In genomic region chr3:90514691-90515090, GRCm38 (mm10) we compare ENCODE assay signal across 8 mouse cellular contexts. TPM values are rescaled to one million over a fixed set of nuclear protein-coding genes. Genes with fewer than 3 reads are reported as not detected.
DNase-seq lines count a peak whose midpoint lies in the region; ATAC-seq and TF ChIP-seq lines count a peak whose summit lies in the region.

No protein-coding gene starts in this region.

- peak; percentile 85 for DNase-seq in adrenal gland, postnatal 10 days
- peak; percentile 78 to 79 for DNase-seq in heart, postnatal 36 days
- peak; percentile 76 for DNase-seq in limb, embryonic 10.5 days (ENCODE audit: low spot score)
- DNase-seq in midbrain, embryonic 10.5 days (ENCODE audit: low spot score): peak; percentile 73
- peak; percentile 60 to 83 for DNase-seq in spleen, postnatal 4 days (ENCODE audit: low spot score in 2 of 2)
- no peak for DNase-seq in cerebellum, adult 11 months

- intact Hi-C loops in heart, postnatal 36 days (cut with DNase I): no loop called here

- no peak overlapping the region for H3K9ac ChIP-seq in ES-Bruce4 (ENCODE audit: low read depth, poor library complexity, severe bottlenecking)
- peak overlapping the region; percentile 47 for H3K9ac ChIP-seq in forebrain, embryonic 12.5 days

- no peak overlapping the region for H3K27ac ChIP-seq in ES-Bruce4 (ENCODE audit: insufficient read depth, low read length)
- H3K27ac ChIP-seq in forebrain, embryonic 12.5 days: no peak overlapping the region
- H3K27ac ChIP-seq in limb, embryonic 10.5 days: peak overlapping the region; percentile 53; the same call in 1 of the 2 replicates
- peak overlapping the region; percentile 49; the same call in 1 of the 2 replicates for H3K27ac ChIP-seq in midbrain, embryonic 10.5 days (replicated peaks)

- TF ChIP-seq CTCF in ES-Bruce4 (IDR thresholded peaks at IDR 0.05; ENCODE audit: low read depth, low read length): no peak

- H3K4me1 ChIP-seq in ES-Bruce4 (ENCODE audit: control insufficient read depth, insufficient read depth, low read length): peaks cover 5% of the 10 kb centered on the region
- peaks cover 16% of the 10 kb centered on the region for H3K4me1 ChIP-seq in forebrain, embryonic 12.5 days
- peaks cover 22% of the 10 kb centered on the region for H3K4me1 ChIP-seq in limb, embryonic 10.5 days
- H3K4me1 ChIP-seq in midbrain, embryonic 10.5 days: peaks cover 24% of the 10 kb centered on the region

- WGBS in forebrain, embryonic 12.5 days: under 1% methylated on average over 10 of the region's 10 CpGs
- WGBS in limb, embryonic 10.5 days: under 1% methylated on average over 10 of the region's 10 CpGs
- WGBS in midbrain, embryonic 10.5 days: under 1% methylated on average over 10 of the region's 10 CpGs

- no peaks in the 10 kb centered on the region for H3K36me3 ChIP-seq in ES-Bruce4 (ENCODE audit: control insufficient read depth, insufficient read depth, low read length, poor library complexity, severe bottlenecking)
- no peaks in the 10 kb centered on the region for H3K36me3 ChIP-seq in forebrain, embryonic 12.5 days (replicated peaks)
- peaks cover 3% of the 10 kb centered on the region; the same call in 1 of the 2 replicates for H3K36me3 ChIP-seq in limb, embryonic 10.5 days
- H3K36me3 ChIP-seq in midbrain, embryonic 10.5 days: no peaks in the 10 kb centered on the region

- no peaks in the 10 kb centered on the region for H3K27me3 ChIP-seq in ES-Bruce4 (ENCODE audit: control insufficient read depth, insufficient read depth, low read length, poor library complexity, severe bottlenecking)
- peaks cover 46% of the 10 kb centered on the region for H3K27me3 ChIP-seq in forebrain, embryonic 12.5 days
- peaks cover 41% of the 10 kb centered on the region for H3K27me3 ChIP-seq in limb, embryonic 10.5 days (ENCODE audit: low read depth, poor library complexity, severe bottlenecking)
- H3K27me3 ChIP-seq in midbrain, embryonic 10.5 days (ENCODE audit: low read depth, poor library complexity, severe bottlenecking): peaks cover 54% of the 10 kb centered on the region

- peak; percentile 74; the same call in 1 of the 2 replicates for ATAC-seq in forebrain, embryonic 12.5 days (ENCODE audit: low FRiP score)

- H3K9me3 ChIP-seq in ES-Bruce4 (replicated peaks; ENCODE audit: control insufficient read depth, insufficient read depth, low read length, poor library complexity, severe bottlenecking): no peaks in the 10 kb centered on the region
- no peaks in the 10 kb centered on the region for H3K9me3 ChIP-seq in forebrain, embryonic 12.5 days
- H3K9me3 ChIP-seq in limb, embryonic 10.5 days (replicated peaks): no peaks in the 10 kb centered on the region
- no peaks in the 10 kb centered on the region for H3K9me3 ChIP-seq in midbrain, embryonic 10.5 days (replicated peaks)

- H3K4me3 ChIP-seq in ES-Bruce4 (ENCODE audit: low read depth, low read length): peak overlapping the region; percentile 48
- H3K4me3 ChIP-seq in forebrain, embryonic 12.5 days (replicated peaks): peak overlapping the region; percentile 32
- peak overlapping the region; percentile 51 for H3K4me3 ChIP-seq in limb, embryonic 10.5 days
- peak overlapping the region; percentile 57 for H3K4me3 ChIP-seq in midbrain, embryonic 10.5 days

- TF ChIP-seq EP300 in ES-Bruce4 (IDR thresholded peaks at IDR 0.05; ENCODE audit: insufficient read depth, low read depth, low read length): peak; percentile 56

- H3K4me2 ChIP-seq in forebrain, embryonic 12.5 days: peak overlapping the region; percentile 60

- no peak for TF ChIP-seq POLR2A in ES-Bruce4 (IDR thresholded peaks at IDR 0.05; ENCODE audit: insufficient read depth, low read length)

RNA-seq across cellular contexts. Expression of gene S100a13, which starts 0.5 kb away (rescaled TPM):
- 71.4 and 73.2 TPM in 2 replicates for polyA plus RNA-seq in ES-Bruce4 (2011; ENCODE audit: insufficient read depth, insufficient read length, low read depth, missing spikeins)
- 10 to 100 TPM; 59.6 to 60.9 TPM for total RNA-seq in adrenal gland, postnatal 10 days (2021)
- 8.1 and 8.6 TPM in 2 replicates for polyA plus RNA-seq in forebrain, embryonic 12.5 days (2016; fragmentation: Nextera tagmentation; extraction: Ambion mirVana)
- total RNA-seq in heart, postnatal 36 days (2021): 10 to 100 TPM; 31.2 to 32.1 TPM
- 8.5 and 10.3 TPM in 2 replicates for polyA plus RNA-seq in limb, embryonic 10.5 days (2016; fragmentation: Nextera tagmentation; extraction: Ambion mirVana)
- polyA plus RNA-seq in midbrain, embryonic 10.5 days (2016; fragmentation: Nextera tagmentation; extraction: Ambion mirVana): 9.3 and 9.5 TPM in 2 replicates

RNA-seq across cellular contexts. Expression of gene S100a1, which starts 0.5 kb away (rescaled TPM):
- polyA plus RNA-seq in ES-Bruce4 (2011; ENCODE audit: insufficient read depth, insufficient read length, low read depth, missing spikeins): 46.3 and 50.4 TPM in 2 replicates
- 100 to 1,000 TPM; 263 to 269 TPM for total RNA-seq in adrenal gland, postnatal 10 days (2021)
- polyA plus RNA-seq in forebrain, embryonic 12.5 days (2016; fragmentation: Nextera tagmentation; extraction: Ambion mirVana): 5.1 and 7.0 TPM in 2 replicates
- 100 to 1,000 TPM; 897 to 921 TPM for total RNA-seq in heart, postnatal 36 days (2021)
- 4.6 and 5.3 TPM in 2 replicates for polyA plus RNA-seq in limb, embryonic 10.5 days (2016; fragmentation: Nextera tagmentation; extraction: Ambion mirVana)
- polyA plus RNA-seq in midbrain, embryonic 10.5 days (2016; fragmentation: Nextera tagmentation; extraction: Ambion mirVana): 5.4 and 7.2 TPM in 2 replicates

RNA-seq across cellular contexts. Expression of gene Chtop, which starts 5.4 kb away (rescaled TPM):
- 124 and 130 TPM in 2 replicates for polyA plus RNA-seq in ES-Bruce4 (2011; ENCODE audit: insufficient read depth, insufficient read length, low read depth, missing spikeins)
- 100 to 1,000 TPM; 101 to 108 TPM for total RNA-seq in adrenal gland, postnatal 10 days (2021)
- 228 and 238 TPM in 2 replicates for polyA plus RNA-seq in forebrain, embryonic 12.5 days (2016; fragmentation: Nextera tagmentation; extraction: Ambion mirVana)
- total RNA-seq in heart, postnatal 36 days (2021): 100 to 1,000 TPM in 1 of 2 experiments, 10 to 100 TPM in 1; 92.7 to 106 TPM
- 175 and 194 TPM in 2 replicates for polyA plus RNA-seq in limb, embryonic 10.5 days (2016; fragmentation: Nextera tagmentation; extraction: Ambion mirVana)
- 193 and 205 TPM in 2 replicates for polyA plus RNA-seq in midbrain, embryonic 10.5 days (2016; fragmentation: Nextera tagmentation; extraction: Ambion mirVana)

RNA-seq across cellular contexts. Expression of gene S100a14, which starts 12.0 kb away (rescaled TPM):
- 0.88 and 1.9 TPM in 2 replicates for polyA plus RNA-seq in ES-Bruce4 (2011; ENCODE audit: insufficient read depth, insufficient read length, low read depth, missing spikeins)
- total RNA-seq in adrenal gland, postnatal 10 days (2021): under 1 TPM; 0.24 to 0.70 TPM
- 0.19 and 0.24 TPM in 2 replicates for polyA plus RNA-seq in forebrain, embryonic 12.5 days (2016; fragmentation: Nextera tagmentation; extraction: Ambion mirVana)
- under 1 TPM; 0.46 to 0.53 TPM for total RNA-seq in heart, postnatal 36 days (2021)
- 0.30 TPM in 1 of 2 replicates, not detected in the other for polyA plus RNA-seq in limb, embryonic 10.5 days (2016; fragmentation: Nextera tagmentation; extraction: Ambion mirVana)
- polyA plus RNA-seq in midbrain, embryonic 10.5 days (2016; fragmentation: Nextera tagmentation; extraction: Ambion mirVana): not detected in 2 replicates

RNA-seq across cellular contexts. Expression of gene S100a16, which starts 22.4 kb away (rescaled TPM):
- 2.0 and 3.1 TPM in 2 replicates for polyA plus RNA-seq in ES-Bruce4 (2011; ENCODE audit: insufficient read depth, insufficient read length, low read depth, missing spikeins)
- total RNA-seq in adrenal gland, postnatal 10 days (2021): 10 to 100 TPM; 73.5 to 91.6 TPM
- 26.8 and 27.3 TPM in 2 replicates for polyA plus RNA-seq in forebrain, embryonic 12.5 days (2016; fragmentation: Nextera tagmentation; extraction: Ambion mirVana)
- 10 to 100 TPM; 64.0 to 66.5 TPM for total RNA-seq in heart, postnatal 36 days (2021)
- 40.1 and 40.8 TPM in 2 replicates for polyA plus RNA-seq in limb, embryonic 10.5 days (2016; fragmentation: Nextera tagmentation; extraction: Ambion mirVana)
- polyA plus RNA-seq in midbrain, embryonic 10.5 days (2016; fragmentation: Nextera tagmentation; extraction: Ambion mirVana): 30.8 and 35.3 TPM in 2 replicates

Comparison
In these comparisons a context has a peak if more than half of its experiments do, and no peak if none do; other contexts are left out.
1. H3K27ac ChIP-seq: peak in limb, embryonic 10.5 days (single experiment) and midbrain, embryonic 10.5 days (single experiment); none in ES-Bruce4 (single experiment) and forebrain, embryonic 12.5 days (single experiment).
2. Peak in every context shown above with its lines, with median percentiles within 50 percentile points of each other: H3K4me3 ChIP-seq.